Mouse (Mus musculus) midbrain, embryonic 14.5 days (tissue): Measurements from ENCODE around the gene Ldb2. TPM values are rescaled to one million over a fixed set of nuclear protein-coding genes. Genes with fewer than 3 reads are reported as not detected.

ENCODE experiments used
- ATAC-seq: fragments of 200-750 bp; cut with Nextera tagmentation; 2 replicates; pipeline ENCODE4 v1.8.0; 2017; ENCODE audit warnings: moderate number of reproducible peaks, moderate library complexity; ENCODE audit not compliant: low FRiP score, low TSS enrichment
- DNase-seq: peaks from one replicate; pipeline ENCODE4 v3.0.0-alpha.2; 2015
- H3K27ac ChIP-seq: fragments of 300-500 bp; sonication (generic); replicated peaks from 2 replicates; pipeline ENCODE4 v1.5.1; 2014; ENCODE audit warnings: mild to moderate bottlenecking, low read depth, low read length, moderate library complexity
- H3K27me3 ChIP-seq: fragments of 300-500 bp; sonication (generic); 2 replicates; pipeline ENCODE4 v1.6.1; 2014; ENCODE audit warnings: low read length, control low read depth, mixed read lengths; ENCODE audit not compliant: control insufficient read depth, insufficient read depth
- H3K36me3 ChIP-seq: fragments of 300-500 bp; sonication (generic); 2 replicates; pipeline ENCODE4 v1.6.1; 2014; ENCODE audit warnings: low read length, control low read depth; ENCODE audit not compliant: control insufficient read depth, insufficient read depth
- H3K4me1 ChIP-seq: fragments of 300-500 bp; sonication (generic); 2 replicates; pipeline ENCODE4 v1.6.1; 2014; ENCODE audit warnings: mild to moderate bottlenecking, antibody characterized with exemption, low read length, control low read depth; ENCODE audit not compliant: control insufficient read depth, insufficient read depth
- H3K4me2 ChIP-seq: fragments of 300-500 bp; sonication (generic); 2 replicates; pipeline ENCODE4 v1.6.1; 2014; ENCODE audit warnings: mild to moderate bottlenecking, low read length, moderate library complexity
- H3K4me3 ChIP-seq: fragments of 300-500 bp; sonication (generic); replicated peaks from 2 replicates; pipeline ENCODE4 v1.5.1; 2014; ENCODE audit warnings: low read depth, low read length
- H3K9ac ChIP-seq: fragments of 300-500 bp; sonication (generic); replicated peaks from 2 replicates; pipeline ENCODE4 v1.6.1; 2014; ENCODE audit warnings: mild to moderate bottlenecking, low read length, moderate library complexity
- H3K9me3 ChIP-seq: fragments of 300-500 bp; sonication (generic); 2 replicates; pipeline ENCODE4 v1.6.1; 2016; ENCODE audit warnings: low read length, control low read depth, mixed read lengths; ENCODE audit not compliant: control insufficient read depth
- WGBS: fragments of 180-500 bp; shearing (Covaris S2); extraction: QIAGEN DNeasy Blood & Tissue Kit; methylation state at CpG from one replicate; pipeline ENCODE4 v1.1.7; 2014; 5-methylcytosine and 5-hydroxymethylcytosine counted together
- polyA plus RNA-seq: library from polyadenylated mRNA; unstranded; fragments of >200 nt; fragmentation: Nextera tagmentation; extraction: Ambion mirVana; gene quantifications from 2 replicates; pipeline ENCODE4 v1.2.1, GENCODE M21; 2014

The Ldb2 gene
- polyA plus RNA-seq, 1 experiment from 2014 or later: 51.8 TPM

GRCm38 (mm10) chr5:44494133-44494532 lies 305.3 kb downstream of the Ldb2 start:
- H3K36me3 ChIP-seq: no peaks in the 10 kb centered on the region
- WGBS: 75% methylated on average over 9 of the region's 9 CpGs

GRCm38 (mm10) chr5:44491526-44491925 lies 308.0 kb downstream of the Ldb2 start:
- no peak overlapping the region for H3K9ac ChIP-seq
- 98% methylated on average over 1 of the region's 1 CpGs for WGBS
- DNase-seq (no peak), ATAC-seq (no peak)
- no peaks in the 10 kb centered on the region for H3K36me3 ChIP-seq
- H3K27me3 ChIP-seq: no peaks in the 10 kb centered on the region
- no peak overlapping the region for H3K4me3 ChIP-seq
- no peaks in the 10 kb centered on the region; the same call in 1 of the 2 replicates for H3K4me1 ChIP-seq
- no peak overlapping the region for H3K27ac ChIP-seq
- no peaks in the 10 kb centered on the region for H3K9me3 ChIP-seq
- no peak overlapping the region for H3K4me2 ChIP-seq

More at GRCm38 (mm10) chr5:44494133-44494532, 305.3 kb downstream of the Ldb2 start:
- DNase-seq: no peak
- Histone ChIP-seq H3K9me3 (no peaks in the 10 kb centered on the region), H3K9ac (no peak overlapping the region), H3K4me3 (no peak overlapping the region), H3K4me1 (no peaks in the 10 kb centered on the region), H3K27ac (no peak overlapping the region), H3K27me3 (no peaks in the 10 kb centered on the region), H3K4me2 (no peak overlapping the region)
- no peak for ATAC-seq

- H3K9ac ChIP-seq: no peak overlapping the region
- H3K27me3 ChIP-seq: no peaks in the 10 kb centered on the region
- WGBS: 94% methylated on average over 6 of the region's 6 CpGs
- DNase-seq (no peak), ATAC-seq (no peak)
- H3K4me2 ChIP-seq: no peak overlapping the region
- no peaks in the 10 kb centered on the region for H3K9me3 ChIP-seq
- no peak overlapping the region for H3K4me3 ChIP-seq
- no peaks in the 10 kb centered on the region; the same call in 1 of the 2 replicates for H3K4me1 ChIP-seq
- H3K36me3 ChIP-seq: no peaks in the 10 kb centered on the region
- no peak overlapping the region for H3K27ac ChIP-seq
These were observed 309.0 kb downstream of the Ldb2 start for GRCm38 (mm10) chr5:44490462-44490861.

GRCm38 (mm10) chr5:44483426-44484106 lies 315.9 kb downstream of the Ldb2 start:
- 62% methylated on average over 11 of the region's 11 CpGs for WGBS
- peak; percentile 80 for DNase-seq
- Histone ChIP-seq H3K4me3 (no peak overlapping the region), H3K27me3 (no peaks in the 10 kb centered on the region), H3K9me3 (no peaks in the 10 kb centered on the region), H3K4me1 (peaks cover 10% of the 10 kb centered on the region; the same call in 1 of the 2 replicates), H3K36me3 (no peaks in the 10 kb centered on the region), H3K9ac (no peak overlapping the region), H3K27ac (peak overlapping the region; percentile 28; the same call in 1 of the 2 replicates), H3K4me2 (0 out of 2 replicates have a peak overlapping the region, but pooled peaks have one; percentile 18)
- peak; percentile 89 for ATAC-seq

GRCm38 (mm10) chr5:44481406-44481805 lies 318.1 kb downstream of the Ldb2 start:
- no peak for DNase-seq
- 81% methylated on average over 4 of the region's 4 CpGs for WGBS
- Histone ChIP-seq H3K4me2 (no peak overlapping the region), H3K4me1 (peaks cover 10% of the 10 kb centered on the region; the same call in 1 of the 2 replicates), H3K9ac (no peak overlapping the region), H3K27me3 (no peaks in the 10 kb centered on the region), H3K27ac (no peak overlapping the region), H3K4me3 (no peak overlapping the region), H3K9me3 (no peaks in the 10 kb centered on the region), H3K36me3 (no peaks in the 10 kb centered on the region)
- no peak for ATAC-seq

- DNase-seq: peak; percentile 51
These were observed 323.1 kb downstream of the Ldb2 start for GRCm38 (mm10) chr5:44476356-44476755.

GRCm38 (mm10) chr5:44475543-44475942 lies 323.9 kb downstream of the Ldb2 start:
- DNase-seq (no peak), ATAC-seq (no peak)
- 89% methylated on average over 1 of the region's 1 CpGs for WGBS
- H3K27me3 ChIP-seq: no peaks in the 10 kb centered on the region
- H3K4me1 ChIP-seq: no peaks in the 10 kb centered on the region
- no peak overlapping the region for H3K4me2 ChIP-seq
- no peaks in the 10 kb centered on the region for H3K9me3 ChIP-seq
- H3K27ac ChIP-seq: no peak overlapping the region
- no peaks in the 10 kb centered on the region; the same call in 1 of the 2 replicates for H3K36me3 ChIP-seq
- H3K4me3 ChIP-seq: no peak overlapping the region
- no peak overlapping the region for H3K9ac ChIP-seq

More at GRCm38 (mm10) chr5:44476356-44476755, 323.1 kb downstream of the Ldb2 start:
- WGBS: 18% methylated on average over 4 of the region's 4 CpGs
- ATAC-seq: no peak
- Histone ChIP-seq H3K9ac (no peak overlapping the region), H3K4me3 (no peak overlapping the region), H3K36me3 (no peaks in the 10 kb centered on the region; the same call in 1 of the 2 replicates), H3K27me3 (no peaks in the 10 kb centered on the region), H3K4me2 (no peak overlapping the region), H3K27ac (no peak overlapping the region), H3K4me1 (no peaks in the 10 kb centered on the region), H3K9me3 (no peaks in the 10 kb centered on the region)

- Histone ChIP-seq H3K4me2 (no peak overlapping the region), H3K9me3 (no peaks in the 10 kb centered on the region), H3K4me3 (no peak overlapping the region), H3K4me1 (no peaks in the 10 kb centered on the region), H3K27me3 (no peaks in the 10 kb centered on the region), H3K27ac (no peak overlapping the region), H3K9ac (no peak overlapping the region), H3K36me3 (no peaks in the 10 kb centered on the region; the same call in 1 of the 2 replicates)
- DNase-seq (peak; percentile 28), ATAC-seq (no peak)
- 79% methylated on average over 10 of the region's 10 CpGs for WGBS
These were observed 325.4 kb downstream of the Ldb2 start for GRCm38 (mm10) chr5:44473857-44474762.
